In the genomic region with DNA sequence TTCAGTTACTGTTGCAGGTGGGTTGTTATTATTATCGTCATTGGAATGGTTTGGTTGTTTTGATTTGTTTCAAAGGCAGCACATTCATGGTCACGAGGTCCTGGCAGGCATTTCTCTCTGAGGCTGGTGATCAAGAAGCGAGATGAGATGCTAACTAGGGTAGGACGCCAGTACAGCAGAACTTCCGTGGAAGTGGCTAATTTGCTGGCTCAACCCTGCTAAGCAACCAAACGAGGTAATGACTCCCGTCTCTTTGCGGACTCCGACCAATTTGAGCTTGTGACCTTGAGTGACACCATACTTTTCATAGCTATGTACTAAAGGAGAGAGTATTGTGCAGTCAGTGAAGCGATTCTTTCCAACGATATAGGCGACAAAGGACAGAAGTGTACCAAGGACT, we compare ENCODE assay signal across 19 mouse cellular contexts. TPM values are rescaled to one million over a fixed set of nuclear protein-coding genes. Genes with fewer than 3 reads are reported as not detected.
DNase-seq lines count a peak whose midpoint lies in the region; ATAC-seq and TF ChIP-seq lines count a peak whose summit lies in the region.
"Had no signal": no experiment of that assay in that cellular context is flagged by ENCODE, and none has a peak within 500 bp of the region (broad histone marks: within the 10 kb centered on the region; RNA-seq: fewer than 3 reads in every experiment).

No protein-coding gene starts in this region.

- TF ChIP-seq CTCF in kidney, postnatal 0 days (IDR thresholded peaks at IDR 0.05; ENCODE audit: low read depth), result no peak

- ATAC-seq in kidney, postnatal 0 days (replicated peaks; ENCODE audit: low FRiP score, low read depth), result peak; percentile 38; the same call in 1 of the 2 replicates
- ATAC-seq in megakaryocyte-erythroid progenitor cell, adult 5-6 weeks (replicated peaks; ENCODE audit: low FRiP score, low TSS enrichment, poor library complexity, severe bottlenecking), result no peak
- ATAC-seq in inflammation-experienced regulatory T-cells, adult 6 months, result no peak
- ATAC-seq: forebrain, embryonic 14.5 days; hindbrain, postnatal 0 days had no signal

- H3K9ac ChIP-seq in kidney, postnatal 0 days (ENCODE audit: low read depth, low read length), result no peak overlapping the region
- H3K9ac ChIP-seq: heart, embryonic 15.5 days; hindbrain, embryonic 13.5 days had no signal

- no peaks in the 10 kb centered on the region for H3K36me3 ChIP-seq in kidney, postnatal 0 days (ENCODE audit: insufficient read depth, low read length)
- H3K36me3 ChIP-seq: embryonic facial prominence, embryonic 10.5 days; heart, embryonic 15.5 days; hindbrain, embryonic 13.5 days had no signal

- H3K9me3 ChIP-seq in kidney, postnatal 0 days (replicated peaks; ENCODE audit: low read length), result no peaks in the 10 kb centered on the region
- H3K9me3 ChIP-seq: embryonic facial prominence, embryonic 10.5 days; heart, embryonic 15.5 days; hindbrain, embryonic 13.5 days had no signal

- 35% methylated on average over 12 of the region's 12 CpGs for WGBS in kidney, postnatal 0 days

- H3K4me1 ChIP-seq in kidney, postnatal 0 days (replicated peaks; ENCODE audit: insufficient read depth, low read length), result no peaks in the 10 kb centered on the region
- H3K4me1 ChIP-seq: heart, embryonic 15.5 days; hindbrain, embryonic 13.5 days had no signal

- no peak overlapping the region for H3K4me3 ChIP-seq in kidney, postnatal 0 days (replicated peaks; ENCODE audit: low read depth, low read length)
- H3K4me3 ChIP-seq: embryonic facial prominence, embryonic 10.5 days; heart, adult 2 months; heart, embryonic 15.5 days; hindbrain, embryonic 13.5 days had no signal

- peak; percentile 55 for DNase-seq in kidney, adult 18-20 months
- DNase-seq in kidney, adult 8-10 months, result peak; percentile 40 to 58
- no peak for DNase-seq in kidney, postnatal 0 days (ENCODE audit: low spot score)
- DNase-seq in kidney, postnatal 36 days, result peak; percentile 39 to 55
- no peak for DNase-seq in cerebellum, postnatal 10 days
- DNase-seq: adrenal gland, adult 8-10 months; cerebellum, adult 18-20 months; cerebellum, adult 9-11 months; gastrocnemius, postnatal 14 days; heart, adult 2 months; heart, postnatal 14 days had no signal

- H3K27ac ChIP-seq in kidney, postnatal 0 days, result peak overlapping the region; percentile 21; the same call in 1 of the 2 replicates
- H3K27ac ChIP-seq: embryonic facial prominence, embryonic 10.5 days; heart, adult 2 months; heart, embryonic 15.5 days; hindbrain, embryonic 13.5 days; hindbrain, postnatal 0 days had no signal

- H3K4me2 ChIP-seq in kidney, postnatal 0 days (ENCODE audit: low read length), result no peak overlapping the region
- H3K4me2 ChIP-seq: heart, embryonic 11.5 days; heart, embryonic 15.5 days; hindbrain, embryonic 13.5 days had no signal

- H3K27me3 ChIP-seq in kidney, postnatal 0 days (ENCODE audit: insufficient read depth, low read length), result no peaks in the 10 kb centered on the region

RNA-seq across cellular contexts. Expression of a gene that starts 32.6 kb away (rescaled TPM):
- 23.6 and 27.5 TPM in 2 replicates for polyA plus RNA-seq in kidney, postnatal 0 days (2015; fragmentation: Nextera tagmentation; extraction: Ambion mirVana)
- 11.8 and 12.6 TPM in 2 replicates for total RNA-seq in megakaryocyte-erythroid progenitor cell, adult 5-6 weeks (2014; fragmentation: Nextera tagmentation)
- 25.0 and 26.7 TPM in 2 replicates for total RNA-seq in megakaryocyte-erythroid progenitor cell, adult 5-6 weeks (2017)
- 10 to 100 TPM; 14.9 to 17.6 (median 15.4) TPM for polyA plus RNA-seq in inflammation-experienced regulatory T-cells, adult 6 months (2017; shearing (Covaris generic))

Comparison
In these comparisons a context has a peak if more than half of its experiments do, and no peak if none do; other contexts are left out.
1. DNase-seq: peak in kidney, adult 18-20 months (single experiment), kidney, adult 8-10 months (2 of 2) and kidney, postnatal 36 days (2 of 2); none in kidney, postnatal 0 days (single experiment) and cerebellum, postnatal 10 days (0 of 2).